Mouse (Mus musculus): ENCODE measurements around the gene Med16.

Med16 gene

DNA sequence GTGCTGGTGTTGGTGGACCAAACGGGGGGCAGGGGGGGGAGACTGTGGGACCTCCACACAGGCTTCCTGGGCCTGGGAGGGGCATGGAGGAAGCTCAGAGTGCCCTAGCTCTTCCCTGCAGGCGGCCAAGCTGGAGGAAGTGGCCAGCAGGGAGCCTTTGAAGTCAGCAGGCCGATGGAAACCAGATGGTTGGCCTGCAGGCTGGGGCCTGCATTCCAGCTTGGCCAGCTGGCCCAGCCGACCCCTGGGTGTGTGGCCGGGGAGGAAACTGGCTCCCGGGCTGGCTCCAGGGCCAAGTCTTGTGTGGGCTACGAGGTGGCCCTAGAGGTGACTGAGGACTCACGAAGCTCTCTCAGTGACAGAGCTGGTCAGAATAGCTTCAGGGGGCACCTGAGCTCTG lies 24.0 kb upstream of the Med16 start:
- no peak for DNase-seq

GRCm38 (mm10) chr10:79931797-79932196 lies 23.1 kb upstream of the Med16 start:
- DNase-seq: no peak

DNA sequence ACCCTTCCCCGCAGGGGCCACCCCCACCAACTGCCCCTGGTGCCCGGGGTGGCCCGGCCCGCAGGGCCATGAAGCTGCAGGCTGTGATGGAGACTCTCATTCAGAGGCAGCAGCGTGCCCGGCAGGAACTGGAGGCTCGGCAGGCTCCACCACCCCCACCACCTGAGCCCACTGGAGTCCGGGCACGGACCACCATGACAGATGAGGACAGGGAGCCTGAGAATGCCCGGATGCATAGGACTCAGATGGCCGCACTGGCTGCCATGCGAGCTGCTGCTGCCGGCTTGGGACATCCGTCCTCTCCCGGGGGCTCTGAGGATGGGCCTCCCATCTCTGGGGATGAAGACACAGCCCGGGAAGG lies 22.1 kb upstream of the Med16 start:
- DNase-seq: no peak

- no peak for DNase-seq
Observed at GRCm38 (mm10) chr10:79929967-79930825, 21.5 kb upstream of the Med16 start.

- no peak for DNase-seq
Observed at GRCm38 (mm10) chr10:79928907-79929701, 20.4 kb upstream of the Med16 start.

DNA sequence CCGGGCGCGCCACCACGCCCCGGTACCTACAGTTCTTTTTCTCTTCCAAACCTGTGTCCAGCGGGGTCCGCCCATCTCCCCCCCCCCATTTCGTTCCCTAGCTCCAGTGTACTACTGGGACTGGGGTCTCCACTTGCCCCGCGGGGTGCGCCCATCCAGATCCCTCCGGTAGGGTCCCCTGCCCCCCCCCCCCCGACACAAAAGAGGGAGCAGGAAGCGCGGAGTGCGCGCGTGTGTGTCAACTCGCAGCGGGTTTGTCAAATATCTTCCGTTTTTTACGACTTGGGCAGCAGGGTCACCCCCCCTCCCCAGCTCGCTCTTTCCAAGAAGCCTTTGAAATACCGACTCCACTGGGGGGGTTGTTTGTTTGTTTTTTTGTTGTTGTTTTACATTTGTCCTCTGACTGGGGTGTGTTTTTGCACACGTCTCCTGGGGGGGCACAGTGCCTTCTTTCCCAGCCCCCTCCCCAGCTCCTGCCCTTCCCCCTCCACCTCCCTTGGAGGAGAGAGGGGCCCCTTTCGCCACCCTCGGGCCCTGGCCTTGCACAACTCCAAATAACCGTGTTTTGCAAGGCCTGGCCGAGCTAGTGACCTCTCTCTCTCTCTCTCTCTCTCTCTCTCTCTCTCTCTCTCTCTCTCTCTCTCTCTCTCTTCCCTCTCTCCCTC lies 19.4 kb upstream of the Med16 start:
- DNase-seq: peak; percentile 54

DNA sequence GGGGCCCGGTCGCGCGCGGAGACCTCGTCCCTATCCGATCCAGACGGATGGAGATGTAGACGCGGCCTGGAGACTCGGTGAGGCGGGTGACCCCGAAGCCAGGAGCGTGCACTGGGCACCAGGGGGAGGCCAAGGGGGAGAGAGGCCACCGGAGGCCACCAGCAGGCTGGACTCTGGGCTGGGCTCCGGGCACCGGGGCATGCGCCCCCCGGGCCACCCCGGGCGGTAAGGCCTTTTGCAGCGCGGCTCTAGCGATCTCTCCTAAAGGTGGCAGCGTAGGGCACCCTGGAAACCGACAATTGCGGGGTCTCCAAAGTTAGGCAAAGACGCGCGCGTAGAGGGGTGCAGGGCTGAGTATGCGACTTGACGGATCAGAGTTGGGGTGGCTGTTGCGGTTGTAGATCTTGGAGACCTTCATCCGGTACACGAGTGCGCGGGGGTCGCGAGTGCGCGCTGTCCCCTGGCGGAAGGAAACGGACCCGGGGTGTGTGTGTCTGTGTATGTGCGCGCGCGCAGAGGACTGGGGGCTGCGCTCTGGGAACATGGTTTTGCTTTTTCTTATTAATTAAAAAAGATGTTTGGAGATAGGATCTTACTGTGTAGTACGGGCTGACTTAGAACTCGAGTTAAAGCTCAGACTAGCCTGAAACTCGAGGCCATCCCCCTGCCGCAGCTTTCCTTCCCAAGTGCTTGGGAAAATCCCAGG lies 18.8 kb upstream of the Med16 start:
- peak; percentile 89 for DNase-seq

DNA sequence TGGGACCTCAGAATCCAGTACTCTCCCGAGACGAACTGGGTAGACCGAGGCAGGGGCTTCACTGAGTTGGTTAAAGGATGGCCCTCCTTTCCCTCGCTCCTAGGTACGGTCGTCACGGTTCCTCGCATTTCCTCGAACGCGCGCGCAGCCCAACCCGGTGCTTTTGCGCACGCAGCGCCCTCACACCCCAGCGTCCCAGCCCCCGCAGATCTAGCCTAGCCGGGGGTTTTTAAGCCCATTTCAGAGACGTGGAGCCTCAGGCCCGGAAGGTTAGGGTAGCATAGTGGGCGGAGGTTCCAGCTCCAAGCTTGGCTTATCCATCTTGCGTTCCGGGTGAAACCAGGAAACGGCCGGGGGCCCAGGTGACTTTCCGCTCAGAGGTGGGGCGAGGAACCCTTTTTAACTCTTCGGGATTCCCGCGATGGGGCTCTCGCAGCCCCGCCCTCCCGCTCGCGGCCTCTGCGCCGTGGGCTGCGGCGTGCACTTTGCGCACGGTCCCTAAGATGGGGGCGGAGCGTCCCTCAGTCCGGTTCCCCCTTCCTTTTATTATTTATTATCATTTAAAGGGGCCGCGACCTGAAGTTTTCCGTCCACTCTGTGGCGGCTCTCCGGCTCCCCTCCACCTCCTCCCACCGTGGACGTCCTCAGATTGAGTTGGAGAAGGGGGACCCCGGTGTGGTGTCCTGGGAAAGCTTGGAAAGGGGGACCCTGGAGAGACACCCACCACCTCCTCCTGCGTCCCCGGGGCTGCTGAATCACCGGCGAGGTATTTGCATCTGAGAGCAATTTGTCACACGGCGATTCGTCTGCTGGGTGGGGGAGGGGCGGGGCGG lies 18.0 kb upstream of the Med16 start, which contains the start of gene Arid3a:
Gene Arid3a (plus strand): TSS at position 553 of the 833 bp plus-strand sequence.
- peak; percentile 93 for DNase-seq

DNA sequence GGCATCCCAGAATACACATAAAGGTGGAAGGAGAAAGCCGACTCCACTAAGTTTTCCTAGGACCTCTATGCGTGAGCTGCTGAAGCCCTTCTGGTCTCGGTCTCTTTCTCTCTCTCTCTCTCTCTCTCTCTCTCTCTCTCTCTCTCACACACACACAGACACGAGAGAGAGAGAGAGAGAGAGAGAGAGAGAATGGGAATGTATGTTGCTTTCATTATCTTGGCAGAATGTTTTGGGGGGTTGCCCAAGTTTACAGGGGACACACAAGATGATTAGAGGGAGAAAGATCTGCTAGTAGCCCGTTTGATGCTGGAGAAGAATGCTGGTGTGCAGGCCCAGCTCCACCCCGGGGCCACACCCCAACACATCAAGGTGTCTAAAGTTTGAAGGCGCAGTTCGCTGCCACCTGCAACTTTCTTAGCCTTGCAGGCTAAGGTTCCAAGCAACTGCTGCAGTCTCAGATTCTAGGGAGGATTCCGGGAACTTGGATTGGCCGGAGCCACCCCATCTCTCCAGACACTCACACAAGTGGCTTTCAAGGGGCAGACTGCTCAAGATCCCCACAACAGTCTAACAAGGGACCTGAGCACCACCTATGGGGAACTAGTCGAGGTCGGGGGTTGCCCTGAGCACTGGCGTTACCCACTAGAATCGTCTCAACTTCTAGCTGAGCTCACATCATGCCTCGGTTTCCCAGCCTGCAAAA lies 17.2 kb upstream of the Med16 start:
- DNase-seq: peak; percentile 53

DNA sequence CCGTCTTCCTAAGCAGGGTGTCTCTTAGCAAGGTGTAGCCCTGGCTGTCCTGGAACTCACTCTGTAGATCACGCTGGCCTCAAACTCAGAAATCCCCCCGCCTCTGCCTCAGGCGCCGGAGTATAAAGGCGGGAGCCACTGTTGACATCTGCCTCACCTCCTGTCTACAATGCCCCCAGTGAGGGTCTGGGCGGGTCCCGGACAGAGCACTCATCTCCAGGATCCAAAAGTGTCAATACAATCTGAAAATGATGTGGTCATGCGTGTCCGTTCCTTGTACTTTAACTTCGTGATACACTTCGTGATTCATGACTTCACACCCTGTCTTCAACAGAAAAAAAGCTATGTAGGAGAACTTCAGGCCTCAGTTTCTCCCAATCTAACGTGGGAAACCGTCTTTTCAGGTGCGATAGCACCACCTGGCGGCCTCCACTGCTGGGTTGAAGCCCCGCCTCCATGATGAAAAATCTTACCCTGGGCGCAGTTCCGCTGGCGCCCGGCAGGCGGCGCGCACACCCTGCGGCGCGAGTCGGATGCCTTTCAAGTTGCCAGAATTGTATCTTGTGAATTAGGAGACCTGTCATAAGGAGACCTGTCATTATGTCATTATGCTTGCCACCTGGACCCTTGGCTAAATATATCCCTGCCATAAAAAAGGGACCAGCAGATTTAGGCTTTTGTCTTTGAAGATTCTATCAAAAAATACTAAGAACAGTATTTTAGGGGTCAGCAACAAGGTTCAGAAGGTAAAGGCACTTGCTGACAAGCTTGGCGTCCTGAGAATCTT lies 16.5 kb upstream of the Med16 start:
- DNase-seq: peak; percentile 94

- no peak for DNase-seq
Observed at GRCm38 (mm10) chr10:79921572-79921971, 12.8 kb upstream of the Med16 start.

- DNase-seq: peak; percentile 47
Observed at GRCm38 (mm10) chr10:79920958-79921535, 12.3 kb upstream of the Med16 start, which contains the start of gene R3hdm4. TSS of gene R3hdm4 (minus strand) at chr10:79921208.

GRCm38 (mm10) chr10:79920056-79920890 lies 11.6 kb upstream of the Med16 start:
- DNase-seq: no peak

DNA sequence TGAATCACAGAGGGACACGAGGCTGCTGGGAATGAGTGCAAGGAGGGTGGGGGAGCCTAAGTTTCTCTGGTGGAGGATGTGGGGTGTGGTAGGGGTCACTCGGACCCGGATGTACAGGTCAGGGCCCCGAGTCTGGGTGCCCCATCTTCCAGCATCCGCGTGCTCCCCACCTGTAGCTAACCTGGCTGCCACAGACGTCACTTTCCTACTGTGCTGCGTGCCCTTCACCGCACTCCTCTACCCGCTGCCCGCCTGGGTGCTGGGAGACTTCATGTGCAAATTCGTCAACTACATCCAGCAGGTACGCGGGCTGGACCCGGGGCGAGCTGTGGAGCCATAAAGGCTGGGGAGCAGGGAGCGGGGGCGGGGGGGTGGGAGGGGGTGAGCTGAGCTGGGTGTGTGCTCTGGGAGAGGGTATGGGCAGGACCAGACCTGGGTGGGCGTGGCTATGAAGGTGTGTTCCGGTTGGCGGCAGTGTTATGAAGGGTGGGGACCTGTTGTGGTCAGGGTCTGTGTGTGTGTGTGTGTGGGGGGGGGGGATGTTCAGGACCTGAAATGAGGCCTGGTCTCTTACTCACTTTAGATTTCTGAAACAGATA lies 10.6 kb upstream of the Med16 start:
- peak; percentile 40 for DNase-seq

GRCm38 (mm10) chr10:79918231-79919078 lies 9.7 kb upstream of the Med16 start:
- no peak for DNase-seq

DNA sequence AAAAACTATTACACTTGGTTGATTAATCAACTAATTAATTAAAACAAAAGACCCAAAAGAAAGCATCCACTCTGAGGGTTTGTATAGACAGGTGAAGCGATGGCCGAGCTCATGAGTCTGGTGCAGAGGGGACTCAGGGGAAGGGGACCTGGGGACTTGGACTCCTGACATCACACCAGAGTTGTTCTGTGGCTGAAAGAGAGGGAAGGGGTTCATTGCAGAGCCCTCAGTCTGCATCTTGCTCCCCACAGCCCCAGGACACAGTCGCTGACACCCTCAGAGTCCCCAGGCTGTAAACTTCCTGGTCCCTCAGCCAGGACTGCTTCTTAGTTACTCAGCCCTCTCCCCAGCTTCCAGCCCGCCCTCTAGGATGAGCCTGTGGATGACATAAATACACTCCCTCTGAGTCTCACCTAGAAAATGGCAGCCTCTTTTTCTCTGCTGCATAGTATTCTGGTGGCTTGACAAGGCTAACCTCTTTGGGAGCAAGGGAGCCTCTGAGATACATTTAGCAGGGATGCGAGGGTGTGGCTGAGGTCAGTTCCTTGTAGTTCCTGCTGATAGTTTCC lies 8.9 kb upstream of the Med16 start:
- DNase-seq: no peak

All from thymus, postnatal 14 days (tissue).